Mouse (Mus musculus) cerebellum, adult 8-10 months (tissue): Measurements from ENCODE around the gene Vkorc1.

Source experiments
- DNase-seq: peaks from one replicate; pipeline ENCODE4 v3.0.0; 2022

The Vkorc1 gene

DNA sequence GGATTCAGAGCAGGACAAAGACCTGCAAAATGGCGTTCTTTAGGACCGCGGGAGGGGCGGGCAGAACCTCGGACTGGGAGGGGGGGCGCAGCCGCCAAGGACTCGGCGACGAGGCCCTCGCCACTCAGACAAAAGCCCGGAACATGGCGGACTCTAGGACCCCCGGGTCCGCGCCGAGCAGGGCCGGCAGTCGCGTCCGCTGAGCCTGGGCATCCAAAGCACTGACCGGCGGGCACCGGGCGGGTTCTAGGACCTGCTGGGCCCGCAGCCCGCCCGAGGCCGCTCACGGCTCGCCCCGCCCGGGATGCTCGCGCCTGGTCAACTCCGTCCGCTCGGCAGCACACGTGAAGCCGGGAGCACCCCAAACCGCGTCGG is 19.8 kb downstream of the Vkorc1 start:
- peak; percentile 94 for DNase-seq

DNA sequence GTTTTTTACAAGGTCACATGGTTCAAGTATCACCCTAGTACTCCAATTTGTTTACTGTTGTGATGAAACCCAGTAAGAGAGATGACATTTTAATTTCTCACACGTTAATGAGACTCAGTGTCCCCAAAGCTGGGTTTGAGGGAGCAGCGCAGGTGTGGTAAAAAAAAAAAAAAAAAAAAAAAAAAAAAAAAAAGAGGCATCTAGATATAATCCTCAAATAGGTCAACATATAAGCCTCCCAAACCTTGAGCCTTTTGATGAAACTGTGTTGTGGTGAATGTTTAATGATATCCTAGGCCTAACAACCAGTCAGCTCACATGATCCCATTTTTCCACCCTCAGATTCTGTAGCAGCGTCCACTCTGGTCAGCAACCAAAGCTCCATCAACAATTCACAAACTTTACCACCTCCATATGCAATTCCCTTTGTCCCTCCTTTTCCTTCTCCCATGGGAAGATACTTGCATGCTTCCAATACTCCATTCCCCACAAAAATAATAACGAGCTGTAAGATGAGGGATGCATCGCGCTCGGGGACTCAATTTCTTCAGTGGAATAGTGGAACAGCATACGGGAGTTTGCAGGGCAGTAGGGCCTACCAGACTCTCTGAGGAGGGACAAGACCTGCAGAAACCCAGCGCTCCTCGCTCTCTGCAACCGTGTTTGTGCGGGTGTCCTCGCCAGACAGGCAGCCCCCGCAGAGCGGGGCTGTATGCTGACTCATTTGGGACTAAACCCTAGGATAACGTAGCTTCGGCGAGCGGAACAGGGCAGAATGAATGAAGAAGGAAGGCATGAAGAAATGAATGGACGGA is 20.4 kb downstream of the Vkorc1 start:
- no peak for DNase-seq

DNA sequence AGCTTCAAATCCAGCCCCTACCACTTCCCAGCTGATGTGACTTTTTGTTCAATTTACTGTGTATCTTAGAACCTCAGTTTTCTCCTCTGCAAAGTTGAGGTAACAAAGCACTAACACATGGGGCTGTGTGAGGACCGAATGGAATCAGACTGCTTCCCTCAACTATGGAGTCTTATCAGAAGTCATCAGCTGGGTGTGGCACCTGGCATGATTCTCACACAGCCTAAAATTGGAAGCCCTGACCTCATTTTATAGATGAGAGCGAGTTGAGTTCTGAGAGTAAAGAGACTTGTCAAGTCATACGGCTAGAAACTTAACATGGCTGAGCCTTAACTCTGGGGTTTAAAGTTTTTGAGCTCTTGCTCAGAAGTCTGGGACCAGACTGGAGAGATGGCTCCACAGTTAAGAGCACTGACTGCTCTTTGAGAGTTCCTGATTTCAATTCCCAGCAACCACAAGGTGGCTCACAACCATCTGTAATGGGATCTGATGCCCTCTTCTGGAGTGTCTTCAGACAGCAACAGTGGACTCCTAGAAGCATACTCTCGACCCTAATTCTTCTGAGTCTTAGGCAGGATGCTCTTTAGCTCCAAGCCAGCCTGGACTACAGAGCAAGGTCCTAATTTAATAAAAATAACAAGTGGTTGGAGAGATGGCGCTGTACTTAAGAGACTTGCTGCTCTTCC is 25.1 kb downstream of the Vkorc1 start:
- no peak for DNase-seq

DNA sequence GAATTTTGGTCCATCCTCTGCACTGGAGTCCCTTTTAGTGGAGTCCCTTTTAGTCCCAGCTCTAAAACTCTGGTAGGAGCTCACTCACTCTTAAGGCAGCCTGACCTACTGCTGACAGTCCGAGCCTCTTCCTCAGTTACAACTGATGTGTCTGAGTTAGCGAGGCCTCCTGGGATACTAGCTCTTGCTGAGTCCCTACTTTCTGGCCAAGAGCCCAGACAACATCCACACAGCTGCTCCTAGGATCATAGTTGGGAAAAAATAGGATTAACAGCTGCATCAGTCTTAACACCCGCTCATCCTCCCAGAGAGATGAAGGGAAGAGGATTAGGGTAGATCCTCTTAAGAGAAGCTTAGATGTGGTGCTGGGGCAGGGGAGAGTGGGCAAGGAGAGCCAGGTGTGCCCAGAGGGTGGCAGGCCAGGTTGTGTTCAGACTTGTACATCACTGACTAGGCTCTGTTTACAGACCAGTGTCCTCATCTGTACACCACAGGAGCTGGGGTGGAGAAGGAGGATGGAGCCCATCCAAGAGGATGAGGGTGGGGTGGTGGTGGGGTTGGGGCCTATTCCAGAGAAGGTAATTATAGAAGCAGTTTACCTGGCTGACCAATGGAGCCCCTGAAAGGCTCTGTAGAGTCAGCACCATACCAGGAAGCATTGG is 26.1 kb downstream of the Vkorc1 start:
- no peak for DNase-seq

DNA sequence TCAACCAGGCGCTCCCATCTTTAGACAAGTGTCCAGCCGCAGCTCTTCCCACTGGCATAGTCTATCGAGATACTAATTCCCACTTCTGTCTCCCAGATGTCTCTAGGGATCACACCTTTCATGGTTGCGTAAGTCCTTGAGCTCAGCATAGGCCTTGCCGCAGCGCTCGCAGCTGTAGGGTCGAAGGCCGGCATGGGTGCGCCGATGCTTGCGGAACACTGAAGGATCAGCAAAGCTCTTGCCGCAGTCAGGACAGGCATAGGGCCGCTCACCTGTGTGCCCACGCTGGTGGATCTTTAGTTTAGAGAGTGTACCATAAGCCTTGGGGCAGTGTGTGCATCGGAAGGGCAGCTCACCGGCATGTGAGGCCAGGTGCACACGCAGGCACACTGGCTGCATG is 27.8 kb downstream of the Vkorc1 start:
- no peak for DNase-seq

DNA sequence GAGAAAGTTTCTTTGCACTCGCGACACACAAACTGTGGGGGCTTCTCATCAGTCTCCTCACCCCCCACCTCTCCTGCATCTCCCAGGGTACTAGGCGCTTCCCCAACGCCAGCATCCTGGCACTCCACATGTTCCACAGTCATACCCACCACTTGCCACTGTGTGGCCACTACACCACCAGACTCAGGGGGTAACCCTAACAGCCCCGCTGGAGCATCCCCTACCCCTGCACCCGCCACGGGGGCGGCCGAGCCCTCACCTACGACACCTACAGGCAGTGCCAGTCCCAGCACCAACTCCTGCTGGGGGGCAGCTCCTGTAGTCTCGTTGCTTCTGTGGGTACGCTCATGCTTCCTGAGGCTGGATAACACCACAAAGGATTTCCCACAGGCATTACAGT is 29.0 kb downstream of the Vkorc1 start:
- no peak for DNase-seq

DNA sequence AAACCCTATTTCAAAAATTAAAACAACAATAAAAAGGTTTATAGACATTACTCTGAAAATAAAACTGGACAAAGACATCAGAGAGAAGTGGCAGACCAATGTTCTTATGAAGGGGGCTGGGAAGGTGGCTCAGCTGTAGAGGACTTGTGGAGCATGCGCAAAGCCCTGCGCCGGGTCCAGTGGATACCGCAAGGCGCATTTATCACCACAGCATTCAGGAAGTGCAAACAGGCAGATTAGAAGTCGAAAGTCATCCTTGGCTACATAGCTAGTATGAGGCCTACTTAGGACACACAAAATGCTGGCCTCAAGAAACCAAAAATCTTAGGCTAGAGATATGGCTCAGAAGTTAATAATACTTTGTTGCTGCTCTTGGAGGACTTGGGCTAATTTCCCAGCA is 37.2 kb downstream of the Vkorc1 start:
- DNase-seq: no peak

DNA sequence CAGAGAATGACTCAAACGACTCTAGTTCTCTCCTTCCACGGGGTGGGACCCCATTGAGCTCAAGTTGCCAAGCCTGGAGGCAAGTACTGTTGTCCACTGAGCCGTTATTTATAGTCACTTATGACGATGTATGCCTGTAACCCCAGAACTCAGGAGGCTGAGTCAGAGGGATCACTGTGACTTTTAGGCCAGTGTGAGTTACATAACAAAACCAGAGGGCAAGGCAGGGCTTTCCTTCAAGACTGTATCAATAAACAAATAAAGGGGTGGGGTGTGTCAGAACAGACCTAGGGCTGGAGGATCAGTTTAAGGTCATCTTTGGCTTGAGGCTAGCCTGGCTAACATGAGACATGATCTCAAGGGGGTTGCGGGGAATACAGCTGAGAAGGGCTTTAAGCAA is 44.5 kb downstream of the Vkorc1 start:
- DNase-seq: no peak

DNA sequence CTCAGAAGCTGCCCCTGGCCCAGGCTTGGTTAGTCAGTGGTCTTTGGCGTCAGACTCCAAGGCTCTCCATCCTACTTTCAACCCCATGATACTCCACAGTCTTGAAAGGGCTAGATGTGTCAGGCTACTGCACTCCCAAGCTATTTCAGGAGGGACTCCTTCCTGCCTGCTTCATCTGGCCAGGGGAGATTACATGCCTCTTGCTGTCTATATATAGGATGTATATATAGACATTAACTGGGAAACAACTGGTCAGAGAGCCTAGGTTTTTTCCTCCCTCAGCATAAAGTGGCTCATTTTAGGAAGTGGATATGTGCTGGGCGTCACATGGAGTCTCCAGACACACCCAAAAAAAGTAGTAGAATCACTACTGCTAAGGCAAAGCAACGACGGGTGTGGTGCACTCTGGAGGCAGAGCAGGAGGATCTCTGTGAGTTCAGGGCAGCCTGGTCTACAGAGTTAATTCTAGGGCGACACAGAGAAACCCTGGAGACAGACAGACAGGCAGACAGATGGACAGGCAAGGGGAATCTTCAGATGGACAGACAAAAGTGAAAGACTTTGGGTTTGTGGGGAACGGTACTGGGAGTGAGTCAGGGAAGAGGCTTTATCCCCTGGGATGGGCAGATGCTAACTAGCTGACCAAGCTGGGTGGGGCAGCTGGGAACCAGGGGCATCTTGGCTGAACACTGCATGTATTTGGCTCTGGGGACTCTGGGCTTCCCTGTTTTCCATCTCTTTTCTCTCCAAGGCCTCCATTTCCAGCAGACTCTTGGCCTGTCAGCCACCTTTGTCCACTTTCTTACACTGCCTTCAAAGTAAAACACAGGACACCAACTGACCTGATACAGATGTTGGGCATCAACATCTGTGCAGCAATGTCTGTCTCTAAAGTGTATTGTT is 45.2 kb downstream of the Vkorc1 start:
- DNase-seq: no peak
